Mouse (Mus musculus): ENCODE data around the gene Myo3b. TPM values are rescaled to one million over a fixed set of nuclear protein-coding genes. Genes with fewer than 3 reads are reported as not detected.
A peak's percentile ranks its signal among the peaks of the same experiment; 100 is the strongest.

Myo3b gene
- polyA plus RNA-seq, 1 experiment from 2014 or later = 0.43 TPM

DNA sequence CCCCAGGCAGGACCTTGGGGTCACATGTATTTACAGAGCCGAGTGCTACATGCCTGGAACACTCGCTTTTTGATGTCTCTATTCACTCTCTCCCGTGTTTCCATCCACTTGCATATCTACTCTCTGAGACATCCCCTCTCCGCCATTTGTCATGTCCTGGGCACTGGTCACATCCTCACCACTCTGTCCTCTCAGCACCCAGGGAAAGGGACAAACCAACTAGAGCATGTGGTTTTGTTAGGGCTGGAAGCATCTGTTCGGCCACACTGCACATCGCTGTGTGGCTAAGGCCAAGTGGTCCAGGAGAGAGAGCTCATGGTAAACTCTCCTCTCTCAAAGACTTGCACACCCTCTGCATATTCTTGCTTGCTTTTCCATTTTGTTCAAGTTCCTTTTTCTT lies 361.4 kb downstream of the Myo3b start:
- no peaks in the 10 kb centered on the region for H3K36me3 ChIP-seq (ENCODE audit: control insufficient read depth, insufficient read depth, low read length)
- H3K27ac ChIP-seq (replicated peaks; ENCODE audit: low read depth, low read length) = no peak overlapping the region
- H3K9ac ChIP-seq (replicated peaks; ENCODE audit: low read length) = no peak overlapping the region
- no peaks in the 10 kb centered on the region for H3K4me1 ChIP-seq (ENCODE audit: control insufficient read depth, insufficient read depth, low read length)
- H3K4me2 ChIP-seq (ENCODE audit: low read length) = no peak overlapping the region
- no peak overlapping the region for H3K4me3 ChIP-seq (replicated peaks; ENCODE audit: low read depth, low read length)
- H3K9me3 ChIP-seq (ENCODE audit: control insufficient read depth, low read length) = no peaks in the 10 kb centered on the region
- 78% methylated on average over 6 of the region's 6 CpGs for WGBS
- no peaks in the 10 kb centered on the region for H3K27me3 ChIP-seq (ENCODE audit: control insufficient read depth, insufficient read depth, low read length)
- no peak for ATAC-seq (ENCODE audit: low FRiP score, low TSS enrichment)
- no peak for DNase-seq

DNA sequence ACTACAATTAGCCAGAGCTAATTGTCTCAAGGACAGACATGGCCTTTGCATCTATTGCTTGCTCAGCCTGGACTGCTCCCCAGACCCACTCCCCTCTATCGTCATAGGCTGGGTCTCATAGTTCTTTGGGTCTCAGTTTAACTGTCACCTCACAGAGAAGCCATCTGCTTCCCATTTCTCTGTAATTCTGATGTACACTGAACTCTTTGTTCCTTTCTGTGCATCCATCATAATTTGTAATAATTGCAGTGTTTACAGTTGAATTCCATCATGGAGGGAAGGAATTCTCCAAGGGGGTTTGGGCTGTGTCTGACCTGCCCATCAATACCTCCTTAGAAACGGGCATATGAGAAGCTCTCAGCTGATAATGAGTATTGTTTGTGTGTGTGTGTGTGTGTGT lies 365.4 kb downstream of the Myo3b start:
- no peaks in the 10 kb centered on the region for H3K36me3 ChIP-seq (ENCODE audit: control insufficient read depth, insufficient read depth, low read length)
- WGBS = 69% methylated on average over 2 of the region's 2 CpGs
- no peak for ATAC-seq (ENCODE audit: low FRiP score, low TSS enrichment)
- H3K27me3 ChIP-seq (ENCODE audit: control insufficient read depth, insufficient read depth, low read length) = no peaks in the 10 kb centered on the region
- no peak for DNase-seq
- H3K4me2 ChIP-seq (ENCODE audit: low read length) = no peak overlapping the region
- H3K27ac ChIP-seq (replicated peaks; ENCODE audit: low read depth, low read length) = no peak overlapping the region
- no peak overlapping the region for H3K4me3 ChIP-seq (replicated peaks; ENCODE audit: low read depth, low read length)
- no peaks in the 10 kb centered on the region for H3K9me3 ChIP-seq (ENCODE audit: control insufficient read depth, low read length)
- H3K9ac ChIP-seq (replicated peaks; ENCODE audit: low read length) = no peak overlapping the region
- peaks cover 14% of the 10 kb centered on the region for H3K4me1 ChIP-seq (ENCODE audit: control insufficient read depth, insufficient read depth, low read length)

DNA sequence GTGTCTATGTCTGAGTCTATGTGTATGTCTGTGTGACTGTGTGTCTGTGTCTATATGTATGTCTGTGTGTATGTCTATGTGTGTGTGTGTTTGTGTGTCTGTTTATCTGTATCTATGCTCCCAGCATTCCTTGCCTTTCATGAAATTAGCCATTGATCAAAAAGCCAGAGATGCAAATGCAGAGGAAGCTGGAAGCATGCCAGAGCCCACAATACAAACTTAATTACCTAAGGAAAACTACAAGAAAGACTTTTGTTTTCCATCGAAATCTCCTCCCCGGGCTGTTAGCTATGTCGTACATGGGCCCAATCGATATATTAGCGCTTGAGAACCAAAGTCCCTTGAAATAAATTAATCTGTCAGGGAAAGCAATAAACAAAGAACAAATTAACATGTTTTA lies 367.9 kb downstream of the Myo3b start:
- H3K4me3 ChIP-seq (replicated peaks; ENCODE audit: low read depth, low read length) = no peak overlapping the region
- H3K4me1 ChIP-seq (ENCODE audit: control insufficient read depth, insufficient read depth, low read length) = peaks cover 14% of the 10 kb centered on the region
- no peak overlapping the region for H3K27ac ChIP-seq (replicated peaks; ENCODE audit: low read depth, low read length)
- DNase-seq = peak; percentile 58
- H3K9ac ChIP-seq (replicated peaks; ENCODE audit: low read length) = no peak overlapping the region
- H3K4me2 ChIP-seq (ENCODE audit: low read length) = no peak overlapping the region
- no peaks in the 10 kb centered on the region for H3K36me3 ChIP-seq (ENCODE audit: control insufficient read depth, insufficient read depth, low read length)
- no peak for ATAC-seq (ENCODE audit: low FRiP score, low TSS enrichment)
- WGBS = 53% methylated on average over 5 of the region's 5 CpGs
- no peaks in the 10 kb centered on the region for H3K27me3 ChIP-seq (ENCODE audit: control insufficient read depth, insufficient read depth, low read length)
- no peaks in the 10 kb centered on the region for H3K9me3 ChIP-seq (ENCODE audit: control insufficient read depth, low read length)

DNA sequence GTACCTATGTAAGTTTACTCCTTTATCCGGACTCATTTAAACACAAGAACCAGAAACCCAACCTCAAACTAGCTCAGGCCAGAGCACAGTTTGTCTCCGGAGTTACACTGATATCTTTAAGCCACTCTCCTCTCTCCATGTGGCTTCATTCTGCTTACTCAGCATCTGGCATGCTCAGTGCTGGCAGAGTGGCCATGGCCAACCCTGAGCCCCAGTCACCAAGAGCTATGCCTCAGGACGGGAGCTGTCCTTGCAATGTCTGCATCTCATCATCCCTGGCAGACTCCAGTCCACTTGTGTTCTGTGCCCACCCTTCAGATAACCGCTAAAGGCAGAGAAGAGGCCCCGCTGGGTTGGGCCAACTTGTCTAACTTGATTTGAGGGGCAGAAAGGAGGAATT lies 368.8 kb downstream of the Myo3b start:
- H3K27ac ChIP-seq (replicated peaks; ENCODE audit: low read depth, low read length) = peak overlapping the region; percentile 46; the same call in 1 of the 2 replicates
- peaks cover 14% of the 10 kb centered on the region for H3K4me1 ChIP-seq (ENCODE audit: control insufficient read depth, insufficient read depth, low read length)
- H3K9me3 ChIP-seq (ENCODE audit: control insufficient read depth, low read length) = no peaks in the 10 kb centered on the region
- H3K4me3 ChIP-seq (replicated peaks; ENCODE audit: low read depth, low read length) = no peak overlapping the region
- no peaks in the 10 kb centered on the region for H3K27me3 ChIP-seq (ENCODE audit: control insufficient read depth, insufficient read depth, low read length)
- ATAC-seq (ENCODE audit: low FRiP score, low TSS enrichment) = no peak
- no peak overlapping the region for H3K9ac ChIP-seq (replicated peaks; ENCODE audit: low read length)
- 69% methylated on average over 5 of the region's 5 CpGs for WGBS
- no peak overlapping the region for H3K4me2 ChIP-seq (ENCODE audit: low read length)
- no peaks in the 10 kb centered on the region for H3K36me3 ChIP-seq (ENCODE audit: control insufficient read depth, insufficient read depth, low read length)
- DNase-seq = peak; percentile 32

DNA sequence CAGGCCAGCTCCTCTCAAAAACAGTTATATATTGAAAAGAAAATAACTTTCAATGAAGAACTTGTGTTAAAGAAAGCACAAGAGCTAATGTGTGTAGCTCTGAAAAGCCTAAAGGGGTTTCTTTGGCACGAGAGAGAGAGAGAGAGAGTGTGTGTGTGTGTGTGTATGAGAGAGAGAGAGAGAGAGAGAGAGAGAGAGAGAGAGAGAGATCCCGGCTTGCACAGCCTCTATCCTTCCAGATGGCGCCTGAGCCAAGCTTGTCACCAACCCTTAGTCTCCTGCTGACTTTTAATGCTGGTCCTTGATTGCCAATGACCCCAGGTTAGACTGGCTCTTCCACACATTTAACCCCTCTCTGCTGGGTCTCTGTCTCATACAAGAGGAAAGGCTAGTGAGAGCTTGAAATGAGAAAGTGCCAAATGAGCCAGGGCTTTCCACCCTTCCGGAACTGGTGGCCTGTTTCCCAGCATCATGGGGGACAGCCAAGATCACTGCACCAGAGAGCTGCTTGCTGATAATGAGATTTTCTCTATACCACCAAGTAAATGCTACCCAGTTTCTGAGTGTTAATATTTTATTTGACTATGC lies 371.5 kb downstream of the Myo3b start:
- Histone ChIP-seq H3K4me3 (replicated peaks; ENCODE audit: low read depth, low read length) (no peak overlapping the region), H3K27ac (replicated peaks; ENCODE audit: low read depth, low read length) (no peak overlapping the region), H3K4me1 (ENCODE audit: control insufficient read depth, insufficient read depth, low read length) (peaks cover 14% of the 10 kb centered on the region), H3K4me2 (ENCODE audit: low read length) (no peak overlapping the region), H3K36me3 (ENCODE audit: control insufficient read depth, insufficient read depth, low read length) (no peaks in the 10 kb centered on the region), H3K9me3 (ENCODE audit: control insufficient read depth, low read length) (no peaks in the 10 kb centered on the region), H3K27me3 (ENCODE audit: control insufficient read depth, insufficient read depth, low read length) (no peaks in the 10 kb centered on the region), H3K9ac (replicated peaks; ENCODE audit: low read length) (no peak overlapping the region)
- ATAC-seq (ENCODE audit: low FRiP score, low TSS enrichment) (no peak), DNase-seq (no peak)
- 64% methylated on average over 4 of the region's 4 CpGs for WGBS

DNA sequence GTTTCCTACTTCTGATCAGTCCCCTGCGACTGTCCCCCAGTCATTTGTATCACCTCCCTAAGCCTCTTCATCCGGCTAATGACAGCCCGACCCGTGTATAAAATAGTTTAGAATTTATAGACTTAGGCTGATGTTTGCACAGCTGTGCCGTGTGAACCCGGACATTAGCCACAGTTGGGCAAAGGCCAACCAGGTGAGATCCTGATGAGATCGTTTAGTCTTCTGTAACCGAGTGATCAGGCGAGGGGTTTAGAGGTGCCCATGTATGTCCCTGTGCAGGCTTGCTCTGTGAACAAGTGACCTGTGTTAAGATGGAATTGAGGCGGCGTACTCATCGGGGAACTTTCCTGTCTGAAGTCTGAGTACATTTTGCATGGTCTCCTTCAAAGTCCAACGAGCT lies 373.4 kb downstream of the Myo3b start:
- WGBS = 71% methylated on average over 13 of the region's 13 CpGs
- no peak for ATAC-seq (ENCODE audit: low FRiP score, low TSS enrichment)

DNA sequence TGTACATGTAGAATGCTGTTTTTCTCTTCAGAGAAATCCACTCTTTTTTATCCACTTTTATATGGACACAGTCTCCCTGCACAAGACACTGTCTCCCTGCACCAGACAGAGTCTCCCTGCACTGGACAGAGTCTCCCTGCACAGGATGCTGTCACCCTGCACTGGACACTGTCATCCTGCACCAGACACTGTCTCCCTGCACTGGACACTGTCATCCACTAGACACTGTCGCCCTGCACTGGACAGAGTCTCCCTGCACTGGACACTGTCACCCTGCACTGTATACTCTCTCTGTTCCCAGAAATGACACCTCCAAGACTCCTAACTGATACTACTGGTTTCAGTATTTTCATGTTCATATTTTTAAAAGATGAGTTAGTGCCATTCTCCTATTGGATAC lies 375.5 kb downstream of the Myo3b start:
- ATAC-seq (ENCODE audit: low FRiP score, low TSS enrichment) (no peak), DNase-seq (no peak)
- 85% methylated on average over 1 of the region's 1 CpGs for WGBS
- H3K36me3 ChIP-seq (ENCODE audit: control insufficient read depth, insufficient read depth, low read length) = no peaks in the 10 kb centered on the region
- no peak overlapping the region for H3K9ac ChIP-seq (replicated peaks; ENCODE audit: low read length)
- no peaks in the 10 kb centered on the region for H3K4me1 ChIP-seq (ENCODE audit: control insufficient read depth, insufficient read depth, low read length)
- H3K27me3 ChIP-seq (ENCODE audit: control insufficient read depth, insufficient read depth, low read length) = no peaks in the 10 kb centered on the region
- no peak overlapping the region for H3K4me3 ChIP-seq (replicated peaks; ENCODE audit: low read depth, low read length)
- H3K4me2 ChIP-seq (ENCODE audit: low read length) = no peak overlapping the region
- H3K27ac ChIP-seq (replicated peaks; ENCODE audit: low read depth, low read length) = no peak overlapping the region
- no peaks in the 10 kb centered on the region for H3K9me3 ChIP-seq (ENCODE audit: control insufficient read depth, low read length)

More for the DNA sequence above, 373.4 kb downstream of the Myo3b start:
- H3K4me1 ChIP-seq (ENCODE audit: control insufficient read depth, insufficient read depth, low read length) = peaks cover 8% of the 10 kb centered on the region
- no peaks in the 10 kb centered on the region for H3K9me3 ChIP-seq (ENCODE audit: control insufficient read depth, low read length)
- DNase-seq = no peak
- H3K4me2 ChIP-seq (ENCODE audit: low read length) = no peak overlapping the region
- H3K27ac ChIP-seq (replicated peaks; ENCODE audit: low read depth, low read length) = no peak overlapping the region
- no peaks in the 10 kb centered on the region for H3K36me3 ChIP-seq (ENCODE audit: control insufficient read depth, insufficient read depth, low read length)
- H3K27me3 ChIP-seq (ENCODE audit: control insufficient read depth, insufficient read depth, low read length) = no peaks in the 10 kb centered on the region
- H3K9ac ChIP-seq (replicated peaks; ENCODE audit: low read length) = no peak overlapping the region
- no peak overlapping the region for H3K4me3 ChIP-seq (replicated peaks; ENCODE audit: low read depth, low read length)

DNA sequence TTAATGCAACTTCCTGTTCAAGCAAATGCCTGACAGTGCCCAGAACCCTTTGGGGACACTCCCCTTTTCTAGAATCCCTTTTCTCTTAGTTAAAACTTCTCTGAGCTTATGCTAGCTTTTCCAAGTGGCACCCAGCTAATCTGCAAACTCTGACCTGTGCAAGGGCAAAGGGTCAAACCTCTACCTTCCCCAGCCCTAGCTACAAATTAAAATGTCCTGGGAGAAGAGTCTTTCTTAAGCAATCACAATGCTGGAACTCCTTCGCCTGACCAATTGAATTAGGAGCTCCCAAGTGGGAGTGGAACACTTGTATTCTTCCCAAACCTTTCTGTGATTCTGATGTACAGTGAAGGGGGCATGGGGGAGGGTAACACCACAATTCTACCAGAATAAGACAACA lies 376.6 kb downstream of the Myo3b start:
- no peaks in the 10 kb centered on the region for H3K9me3 ChIP-seq (ENCODE audit: control insufficient read depth, low read length)
- no peaks in the 10 kb centered on the region for H3K27me3 ChIP-seq (ENCODE audit: control insufficient read depth, insufficient read depth, low read length)
- no peak overlapping the region for H3K27ac ChIP-seq (replicated peaks; ENCODE audit: low read depth, low read length)
- no peak overlapping the region for H3K4me3 ChIP-seq (replicated peaks; ENCODE audit: low read depth, low read length)
- DNase-seq (no peak), ATAC-seq (ENCODE audit: low FRiP score, low TSS enrichment) (no peak)
- no peaks in the 10 kb centered on the region for H3K4me1 ChIP-seq (ENCODE audit: control insufficient read depth, insufficient read depth, low read length)
- WGBS = 68% methylated on average over 1 of the region's 1 CpGs
- H3K4me2 ChIP-seq (ENCODE audit: low read length) = no peak overlapping the region
- H3K9ac ChIP-seq (replicated peaks; ENCODE audit: low read length) = no peak overlapping the region
- H3K36me3 ChIP-seq (ENCODE audit: control insufficient read depth, insufficient read depth, low read length) = no peaks in the 10 kb centered on the region

DNA sequence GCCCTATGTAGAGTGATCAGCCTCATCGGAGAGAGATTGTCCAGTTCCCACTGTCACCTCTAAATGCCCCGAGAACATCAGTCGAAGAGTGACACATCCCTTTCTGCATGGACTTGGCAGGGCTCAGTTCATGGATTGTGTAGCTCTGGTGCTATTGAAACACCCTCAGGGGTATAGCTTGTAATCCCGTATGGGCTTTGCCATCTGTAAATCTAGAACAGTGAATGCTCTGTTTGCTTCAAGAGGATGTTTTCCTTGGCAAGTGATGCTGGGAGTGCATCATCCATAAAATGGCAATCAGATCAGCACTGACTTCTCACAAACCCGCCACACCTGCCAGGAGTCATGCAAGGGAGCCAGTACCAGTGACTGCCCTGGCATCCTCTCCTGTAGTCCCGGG lies 380.4 kb downstream of the Myo3b start:
- Histone ChIP-seq H3K9ac (replicated peaks; ENCODE audit: low read length) (no peak overlapping the region), H3K27me3 (ENCODE audit: control insufficient read depth, insufficient read depth, low read length) (no peaks in the 10 kb centered on the region), H3K4me1 (ENCODE audit: control insufficient read depth, insufficient read depth, low read length) (no peaks in the 10 kb centered on the region), H3K27ac (replicated peaks; ENCODE audit: low read depth, low read length) (no peak overlapping the region), H3K4me2 (ENCODE audit: low read length) (no peak overlapping the region), H3K4me3 (replicated peaks; ENCODE audit: low read depth, low read length) (no peak overlapping the region), H3K9me3 (ENCODE audit: control insufficient read depth, low read length) (no peaks in the 10 kb centered on the region), H3K36me3 (ENCODE audit: control insufficient read depth, insufficient read depth, low read length) (no peaks in the 10 kb centered on the region)
- ATAC-seq (ENCODE audit: low FRiP score, low TSS enrichment) (no peak), DNase-seq (no peak)
- 87% methylated on average over 6 of the region's 6 CpGs for WGBS

Data from midbrain, embryonic 14.5 days (tissue).